Mouse (Mus musculus): ENCODE results near the gene Trim69.

The Trim69 gene

DNA sequence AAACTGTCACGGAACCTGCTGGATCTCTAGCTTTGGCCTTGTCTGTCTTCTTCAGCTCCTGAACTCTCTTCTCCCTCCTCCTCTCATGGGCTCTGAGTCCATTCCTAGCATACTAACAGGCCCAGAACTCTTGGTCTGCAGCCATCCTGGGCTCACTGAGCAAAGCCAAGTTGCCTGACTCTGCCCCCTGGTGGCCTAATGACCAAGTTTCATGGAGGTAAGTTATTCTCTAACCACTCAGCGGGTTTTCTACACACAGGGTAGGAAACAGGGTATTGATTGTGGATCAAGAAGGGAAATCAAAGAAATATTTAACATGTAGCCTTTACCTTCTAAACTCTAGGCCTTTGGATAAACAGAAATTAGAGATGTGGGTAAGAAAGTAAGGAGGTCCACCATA lies at the start of gene Trim69:
Gene Trim69 (plus strand): TSS at position 21 of the 400 bp plus-strand sequence.
- peak; percentile 71 to 82 for DNase-seq (ENCODE audit: low spot score in 2 of 2)

DNA sequence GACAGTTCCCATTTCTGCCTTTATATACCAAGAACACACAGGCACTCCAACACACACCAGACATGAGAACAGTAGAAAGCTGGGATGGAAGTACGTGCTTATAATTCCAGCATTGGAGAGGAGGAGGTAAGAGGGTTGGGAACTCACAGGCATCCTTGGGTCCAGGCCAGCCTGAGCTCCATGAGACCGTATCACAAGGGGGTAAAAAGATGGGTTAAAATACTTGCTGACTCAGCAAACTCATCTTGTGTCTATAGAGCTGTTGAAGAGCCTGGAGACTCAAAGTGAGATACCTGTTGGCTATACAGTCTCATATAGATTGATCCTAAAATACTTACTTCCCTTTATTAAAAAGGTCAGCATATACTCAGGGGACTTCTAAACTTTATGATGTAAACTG lies 43.6 kb upstream of the Trim69 start:
- no peak for DNase-seq (ENCODE audit: low spot score in 2 of 2)

DNA sequence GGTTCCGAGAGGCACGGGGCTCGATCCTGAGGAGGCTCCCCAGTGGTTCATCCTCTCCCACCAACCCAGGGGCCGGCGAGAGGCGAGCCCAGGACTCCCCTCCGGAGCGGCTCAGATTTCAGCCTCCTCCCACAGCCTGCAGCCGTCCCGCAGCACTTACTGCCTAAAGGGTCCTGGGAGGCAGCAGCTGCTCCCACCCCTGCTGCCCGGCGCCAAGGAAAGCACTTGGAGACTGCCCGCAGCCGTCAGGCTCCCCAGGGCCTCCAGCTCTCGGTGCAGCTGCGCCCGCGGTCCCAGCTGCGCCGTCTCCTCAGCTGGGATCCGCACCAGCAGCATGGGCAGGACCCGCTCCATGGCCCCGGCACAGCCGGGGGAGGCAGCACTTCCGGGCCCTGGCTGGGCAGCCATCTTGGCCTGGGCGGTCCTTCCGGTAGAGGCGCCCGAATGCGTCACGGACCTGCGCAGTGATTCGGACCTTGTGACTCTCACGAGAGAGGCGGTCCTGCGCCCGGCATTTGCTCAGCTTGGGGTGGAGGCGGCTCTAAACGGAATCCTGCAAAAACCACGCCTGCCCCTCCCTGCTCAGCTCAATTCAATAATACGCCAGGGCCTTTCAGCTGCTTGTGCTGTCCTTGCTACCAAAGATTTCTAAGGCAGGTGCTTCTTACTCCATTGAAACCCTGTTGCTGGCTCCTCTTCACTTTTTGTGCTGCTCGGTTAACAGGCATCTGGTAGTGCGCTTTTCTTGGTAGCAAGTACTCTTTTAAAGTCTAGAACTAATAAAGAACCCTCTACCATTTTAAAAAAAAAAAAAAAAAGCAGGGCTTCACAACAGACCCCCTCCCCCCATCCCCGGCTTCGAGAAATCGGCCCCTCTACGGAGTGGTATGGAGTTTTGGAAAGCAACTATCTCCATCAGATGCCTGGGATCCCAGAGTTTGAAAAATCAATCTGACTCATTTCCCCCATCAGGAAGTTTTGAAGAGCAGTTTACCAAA lies 42.2 kb upstream of the Trim69 start, which contains the start of gene Spg11:
Gene Spg11 (minus strand): TSS at position 426 of the 998 bp plus-strand sequence.
- DNase-seq (ENCODE audit: low spot score in 2 of 2): peak; percentile 98 to 99

DNA sequence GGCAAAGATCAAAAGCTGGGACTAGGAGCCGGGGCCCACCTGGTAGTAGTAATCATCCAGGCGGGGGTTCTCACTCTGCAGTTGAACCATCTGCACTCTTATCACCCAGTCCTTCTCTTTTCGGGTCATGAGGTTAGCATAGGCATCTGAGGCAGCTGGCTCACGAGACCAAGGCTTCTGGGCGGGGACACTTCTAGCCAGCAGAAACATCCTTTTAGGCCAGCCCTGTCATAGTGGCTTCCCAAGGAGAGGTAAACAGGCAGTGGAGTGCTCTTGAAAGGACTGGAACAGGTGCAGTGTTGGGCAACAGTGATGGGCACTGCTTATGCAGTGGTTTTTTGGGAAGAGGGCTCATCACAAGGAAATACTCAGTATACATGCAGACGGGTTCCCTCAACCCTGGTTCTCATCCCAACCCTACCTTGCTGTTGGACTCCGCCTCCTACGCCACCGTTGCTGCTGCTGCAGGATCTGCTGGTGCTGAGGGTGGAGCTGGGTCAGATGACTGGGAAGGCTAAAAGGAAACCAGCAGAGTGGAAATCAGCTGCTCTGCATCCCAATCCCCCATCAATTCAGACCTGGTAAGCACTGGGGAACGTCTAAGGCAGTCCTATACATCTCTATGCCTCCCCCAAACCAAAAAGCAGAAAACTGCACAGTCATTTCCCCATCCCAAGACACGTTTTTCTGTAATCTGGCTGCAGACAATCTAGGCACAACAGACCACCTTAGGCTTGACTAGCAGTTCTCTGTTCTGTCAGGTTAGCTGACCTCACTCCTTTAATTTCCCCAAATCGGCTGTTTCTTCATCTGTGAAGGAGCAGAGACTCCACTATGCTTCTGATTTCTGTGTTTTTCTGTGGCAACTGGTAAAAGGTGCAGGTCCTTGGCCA lies 34.6 kb upstream of the Trim69 start:
- DNase-seq (ENCODE audit: low spot score in 2 of 2): no peak

DNA sequence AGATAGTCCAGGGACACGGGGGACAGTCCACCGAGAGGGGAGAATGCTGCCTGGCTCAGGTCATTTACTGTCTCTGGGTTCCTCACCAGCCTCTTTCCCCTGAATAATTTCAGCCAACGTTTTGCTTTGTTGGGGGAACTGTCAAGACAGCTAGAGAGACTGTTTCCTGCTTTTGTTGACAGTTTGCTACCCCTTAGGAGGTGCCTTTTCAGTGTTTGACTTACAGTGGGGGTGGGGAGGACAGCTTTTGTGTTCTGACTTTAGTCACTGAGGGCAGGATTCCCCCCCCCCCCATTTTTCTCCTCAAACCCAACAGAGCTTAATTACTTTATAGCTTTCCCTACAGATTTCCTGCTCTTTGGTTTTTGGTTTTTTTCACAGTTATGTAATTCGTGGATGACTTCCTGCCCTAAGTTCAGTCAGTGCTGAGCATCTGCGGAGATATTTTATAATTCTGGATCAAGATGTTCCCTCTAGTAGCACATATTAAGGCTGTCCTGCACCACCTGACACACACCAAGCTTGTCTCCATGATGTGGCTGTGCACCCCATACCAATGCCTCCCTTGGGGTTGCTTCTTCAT lies 33.6 kb upstream of the Trim69 start:
- no peak for DNase-seq (ENCODE audit: low spot score in 2 of 2)

DNA sequence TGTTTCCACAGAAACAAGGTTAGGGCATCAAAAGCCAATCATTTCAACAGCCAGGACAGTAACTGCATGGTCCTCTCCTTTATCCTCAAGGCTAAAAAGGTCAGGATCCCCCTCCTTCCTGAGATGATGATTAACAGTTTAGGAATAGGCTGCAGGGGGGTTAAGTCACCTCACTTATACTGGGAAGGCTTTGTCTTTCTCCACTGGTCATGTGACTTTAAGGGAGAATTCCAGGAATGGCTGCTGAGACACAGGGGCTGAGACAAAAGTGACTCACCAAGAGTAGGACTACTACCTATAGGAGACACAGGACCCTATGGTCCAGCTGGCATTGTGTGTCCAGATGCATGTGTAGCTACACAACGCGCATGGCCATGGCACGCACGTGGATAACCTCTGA lies 32.9 kb upstream of the Trim69 start:
- no peak for DNase-seq (ENCODE audit: low spot score in 2 of 2)

DNA sequence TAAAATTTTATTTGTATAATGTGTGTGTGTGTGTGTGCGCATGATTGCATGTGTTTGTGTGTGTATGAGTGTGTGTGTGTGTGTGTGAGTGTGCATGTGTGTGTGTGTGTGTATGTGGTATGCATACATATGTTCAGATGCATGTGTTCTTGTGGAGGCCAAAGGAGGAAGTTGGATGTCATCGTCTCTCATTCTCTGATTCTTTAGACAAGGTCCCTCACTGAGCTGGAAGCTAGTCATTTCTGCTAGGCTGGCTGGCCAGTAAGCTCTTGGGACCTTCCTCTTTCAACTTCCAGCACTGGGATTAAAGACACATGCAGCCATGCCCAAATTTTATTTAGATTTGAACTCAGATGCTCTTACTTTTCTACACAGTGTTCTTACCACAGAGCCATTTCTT lies 28.4 kb upstream of the Trim69 start:
- DNase-seq (ENCODE audit: low spot score in 2 of 2): no peak

DNA sequence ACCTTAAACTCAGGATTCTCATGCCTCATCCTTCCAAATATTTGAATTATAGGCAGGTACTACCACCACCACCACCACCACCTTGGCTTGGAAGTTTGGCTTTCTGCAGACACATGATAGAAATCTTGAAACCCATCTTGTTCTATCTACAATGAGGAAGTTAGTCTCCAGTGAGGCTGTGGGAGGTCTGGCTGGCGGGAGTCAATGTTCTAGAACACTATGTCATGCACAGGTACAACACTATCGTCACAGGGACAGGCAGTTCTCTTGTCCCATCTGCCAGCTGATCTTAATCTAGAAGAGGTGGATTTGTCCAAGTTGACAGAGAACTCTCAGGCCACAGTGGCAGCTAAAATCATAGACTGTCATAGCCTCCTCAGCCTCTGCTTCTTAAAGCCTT lies 27.9 kb upstream of the Trim69 start:
- DNase-seq (ENCODE audit: low spot score in 2 of 2): no peak

DNA sequence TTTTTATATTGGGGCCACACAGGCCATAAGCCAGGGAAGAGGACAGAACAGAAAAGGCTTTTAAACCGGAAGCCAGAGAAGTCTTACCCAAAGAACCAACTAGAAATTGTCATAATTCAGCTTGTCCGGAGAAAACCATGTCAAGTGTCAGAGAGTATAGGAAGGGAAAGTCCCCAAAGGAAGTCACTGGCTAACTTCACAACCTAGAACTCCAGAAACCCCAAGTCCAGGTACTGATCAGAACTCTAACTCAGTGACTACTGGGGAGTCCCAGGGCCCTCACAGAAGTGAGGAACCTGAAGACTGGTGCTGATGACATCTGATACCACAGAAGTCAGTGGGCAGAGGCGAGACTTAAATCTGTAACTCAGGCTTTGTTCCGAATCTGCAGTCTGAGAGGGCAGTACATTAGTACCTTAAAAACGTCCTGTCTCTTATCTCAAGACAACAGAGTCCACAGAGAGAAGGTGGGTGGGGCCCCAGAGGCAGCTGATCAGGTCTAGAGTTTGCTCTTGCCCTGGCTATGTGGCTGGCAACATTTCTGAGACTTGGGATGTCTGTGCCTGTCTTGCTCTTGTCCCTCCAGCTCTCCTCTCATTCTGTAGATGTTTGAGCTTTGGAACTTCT lies 22.5 kb upstream of the Trim69 start:
- no peak for DNase-seq (ENCODE audit: low spot score in 2 of 2)

DNA sequence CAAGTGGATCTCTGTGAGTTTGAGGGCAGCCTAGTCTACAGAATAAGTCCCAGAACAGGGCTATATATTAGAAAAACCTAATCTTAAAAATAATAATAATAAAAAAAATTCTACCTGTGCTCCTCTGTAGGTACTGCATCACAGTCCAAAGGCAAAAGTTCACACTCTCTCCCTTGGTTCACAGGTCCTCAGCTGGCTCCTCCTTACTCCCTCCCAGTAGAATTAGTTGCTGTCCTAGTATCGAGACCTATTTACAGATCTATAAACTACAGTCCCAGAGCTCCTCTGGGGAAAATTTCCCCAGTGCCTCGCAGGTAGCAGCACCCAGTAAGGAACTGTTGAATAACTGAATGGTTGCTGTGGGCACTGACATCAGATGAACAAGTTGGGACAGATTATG lies 19.7 kb upstream of the Trim69 start:
- DNase-seq (ENCODE audit: low spot score in 2 of 2): no peak

DNA sequence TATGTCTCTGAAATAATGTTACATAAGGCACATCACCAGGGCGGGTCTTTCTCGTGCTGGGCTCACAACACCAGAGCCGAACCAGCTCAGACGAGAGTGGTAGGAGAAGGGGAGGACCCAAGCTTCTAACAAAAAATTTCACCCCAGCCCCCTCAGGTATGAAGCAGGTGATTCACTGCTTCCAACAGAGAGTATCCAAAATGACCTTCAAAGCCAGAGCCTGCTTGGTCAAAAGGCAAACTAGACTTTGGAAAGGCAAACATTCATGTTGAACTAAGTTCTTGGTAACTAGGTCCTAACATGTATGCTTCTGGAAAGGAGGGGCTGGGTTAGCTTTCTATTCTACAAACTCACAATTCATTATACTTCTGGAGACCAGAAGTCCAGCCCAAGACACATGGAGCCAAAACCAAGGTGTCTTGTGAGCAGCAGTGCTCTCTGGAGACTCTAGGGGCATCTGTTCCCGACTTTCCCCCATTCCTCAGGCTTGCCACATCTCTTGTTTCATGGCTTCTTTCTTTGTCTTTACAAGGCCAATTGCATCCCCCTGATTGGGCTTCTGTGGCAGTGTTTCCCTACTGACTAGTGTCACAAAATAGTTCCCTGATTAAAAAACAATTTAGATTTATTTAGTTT lies 19.1 kb upstream of the Trim69 start:
- no peak for DNase-seq (ENCODE audit: low spot score in 2 of 2)

DNA sequence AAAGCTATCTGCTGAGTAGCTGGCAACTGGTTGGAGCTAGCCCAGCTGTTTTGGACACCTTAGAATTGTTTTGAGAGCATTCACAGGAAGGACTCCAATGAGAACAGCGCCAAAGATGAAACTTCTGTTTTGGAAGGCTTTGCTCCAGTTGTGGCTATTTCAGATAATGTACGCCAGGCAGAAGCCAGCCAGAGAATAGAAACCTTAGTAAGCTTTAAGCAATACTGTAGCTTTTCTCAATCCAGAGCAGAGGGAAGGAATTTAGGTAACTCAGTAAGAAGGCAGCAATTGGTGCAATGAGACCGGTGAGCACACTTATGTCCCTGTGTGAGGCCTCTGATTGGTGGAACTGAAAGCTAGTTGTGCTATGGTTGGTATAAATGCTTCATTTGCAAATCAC lies 17.4 kb upstream of the Trim69 start:
- no peak for DNase-seq (ENCODE audit: low spot score in 2 of 2)

DNA sequence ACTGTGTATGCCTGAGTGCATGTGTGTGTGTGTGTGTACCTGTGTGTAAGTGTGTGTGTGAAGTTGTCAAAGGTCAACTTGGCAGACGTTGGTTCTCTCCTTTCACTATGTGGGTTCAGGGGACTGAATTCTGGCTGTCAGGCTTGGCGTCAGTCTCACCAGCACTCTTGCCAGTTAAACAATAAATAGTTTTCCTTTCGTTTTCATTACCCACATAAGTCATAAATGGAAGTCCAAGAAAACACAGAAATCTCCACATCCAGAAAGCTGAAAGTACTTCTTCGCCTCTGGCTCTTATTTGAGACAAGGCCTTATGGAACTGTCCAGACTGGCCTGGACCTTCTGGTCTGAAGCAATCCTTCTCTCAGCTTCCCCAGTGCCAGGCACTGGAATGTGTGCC lies 14.7 kb upstream of the Trim69 start:
- no peak for DNase-seq (ENCODE audit: low spot score in 2 of 2)

DNA sequence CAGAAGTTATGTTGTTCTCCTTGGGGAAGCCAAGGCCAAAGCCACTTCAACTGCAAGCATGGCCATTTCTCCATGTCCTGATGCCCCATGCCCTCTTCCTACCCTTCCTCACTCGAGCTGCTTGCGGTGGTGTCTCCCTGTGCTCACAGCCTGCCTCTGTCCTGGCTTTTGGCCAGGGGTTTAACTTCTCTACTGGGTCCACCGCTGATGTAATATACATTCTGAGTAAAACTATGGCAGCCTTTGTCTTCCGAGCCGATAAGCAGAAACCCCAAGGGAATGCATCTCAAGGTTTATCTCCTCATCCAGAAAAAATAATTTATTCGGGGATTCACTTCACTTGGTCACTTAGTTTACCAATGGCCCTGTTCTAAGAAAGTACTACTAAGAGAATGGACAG lies 13.8 kb upstream of the Trim69 start:
- DNase-seq (ENCODE audit: low spot score in 2 of 2): peak; percentile 42 to 47

DNA sequence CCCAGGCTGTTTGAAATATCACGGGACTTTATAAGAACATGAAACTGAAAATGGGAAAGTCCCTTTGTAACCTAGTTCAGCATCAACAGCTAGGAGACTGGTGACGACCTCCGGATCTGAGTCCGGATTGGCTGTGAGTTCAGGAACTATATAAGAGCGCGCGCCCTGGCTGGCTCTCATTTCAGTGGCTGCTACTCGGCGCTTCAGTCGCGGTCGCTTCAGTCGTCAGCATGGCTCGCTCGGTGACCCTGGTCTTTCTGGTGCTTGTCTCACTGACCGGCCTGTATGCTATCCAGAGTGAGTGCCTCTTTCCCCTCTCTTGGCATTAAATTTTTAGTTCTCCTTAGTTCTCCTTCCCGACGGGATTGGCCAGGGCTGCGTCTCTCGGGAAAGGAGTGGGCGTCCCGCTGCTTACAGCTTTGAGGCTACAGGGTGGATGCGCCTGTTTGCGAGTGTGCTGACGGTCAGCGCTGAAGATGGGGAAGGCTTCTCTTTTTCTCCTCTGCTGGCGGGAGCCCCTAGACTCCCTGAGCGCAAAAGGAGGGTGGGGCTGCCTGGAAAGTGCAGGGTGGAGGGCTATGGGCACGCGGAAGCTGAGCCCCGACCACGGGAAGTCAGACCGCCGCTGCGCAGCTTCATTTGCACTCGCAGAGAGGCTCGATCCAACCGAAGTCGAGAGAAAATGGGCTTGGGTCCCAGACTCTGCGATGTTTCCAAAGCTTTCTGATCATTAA lies 12.8 kb upstream of the Trim69 start, which contains the start of gene B2m:
Gene B2m (plus strand): TSS at position 179 of the 734 bp plus-strand sequence.
- peak; percentile 95 for DNase-seq (ENCODE audit: low spot score in 2 of 2)

DNA sequence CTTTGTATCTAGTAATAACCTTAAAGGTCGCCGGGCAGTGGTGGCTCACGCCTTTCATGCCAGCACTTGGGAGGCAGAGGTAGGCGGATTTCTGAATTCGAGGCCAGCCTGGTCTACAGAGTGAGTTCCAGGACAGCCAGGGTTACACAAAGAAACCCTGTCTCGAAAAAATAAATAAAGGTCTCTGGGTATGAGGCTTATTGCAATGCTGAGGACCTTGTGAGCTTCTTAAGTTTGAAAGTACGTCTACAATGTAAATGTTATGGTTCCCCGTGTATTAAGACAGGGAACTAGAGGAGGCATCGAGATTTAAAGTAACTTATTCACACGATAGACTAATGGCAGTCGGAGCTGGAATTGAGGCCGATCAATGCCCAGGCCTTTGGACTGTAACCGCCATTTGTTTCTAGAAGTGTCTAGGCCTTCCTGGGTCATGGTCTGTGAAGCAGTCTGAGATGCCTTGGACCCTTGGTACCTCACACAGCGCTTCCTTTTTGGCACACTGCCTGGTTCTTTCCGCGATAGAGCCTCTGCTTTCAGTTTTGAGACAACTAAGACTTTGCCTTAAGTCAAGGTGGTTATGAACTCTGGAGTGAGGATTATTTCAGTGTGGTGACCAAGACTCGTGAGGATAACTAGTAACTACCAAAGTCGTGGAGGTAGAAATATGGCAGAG lies 12.1 kb upstream of the Trim69 start:
- DNase-seq (ENCODE audit: low spot score in 2 of 2): peak; percentile 59 to 60

DNA sequence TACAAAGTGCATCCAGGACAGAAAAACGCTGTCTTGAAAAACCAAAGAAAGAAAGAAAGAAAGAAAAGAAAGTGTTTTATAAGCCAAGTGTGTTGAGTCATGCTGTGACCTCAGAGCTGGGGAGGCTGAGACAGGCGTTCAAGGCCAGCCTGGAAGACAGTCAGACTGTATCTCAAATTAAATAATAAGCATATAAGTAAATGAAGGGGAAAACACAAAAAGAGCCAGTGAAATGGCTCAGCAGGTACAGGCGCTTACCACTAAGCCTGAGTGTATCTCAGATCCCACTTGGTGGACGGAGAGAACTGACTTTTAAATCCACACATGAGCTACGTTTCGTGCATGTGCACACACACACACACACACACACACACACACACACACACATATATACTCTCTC lies 11.2 kb upstream of the Trim69 start:
- DNase-seq (ENCODE audit: low spot score in 2 of 2): no peak

DNA sequence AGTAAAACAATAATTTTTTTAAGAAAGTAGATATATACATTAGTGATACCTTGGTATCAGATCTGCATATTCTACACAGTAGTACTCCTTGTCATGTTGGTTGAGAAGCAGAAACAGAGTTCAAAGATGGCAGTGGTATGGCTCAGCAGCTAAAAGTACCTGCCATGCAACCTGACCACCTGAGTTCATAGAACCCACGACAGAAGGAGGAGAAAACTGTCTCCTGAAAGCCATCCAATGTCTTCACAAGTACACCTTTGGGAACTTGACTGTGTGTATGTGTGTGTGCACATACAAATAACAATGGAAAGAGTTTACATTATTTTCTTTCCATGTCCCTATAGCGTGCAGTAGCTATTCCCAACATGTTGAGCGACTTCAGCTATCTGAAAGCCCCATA lies 10.8 kb upstream of the Trim69 start:
- no peak for DNase-seq (ENCODE audit: low spot score in 2 of 2)

DNA sequence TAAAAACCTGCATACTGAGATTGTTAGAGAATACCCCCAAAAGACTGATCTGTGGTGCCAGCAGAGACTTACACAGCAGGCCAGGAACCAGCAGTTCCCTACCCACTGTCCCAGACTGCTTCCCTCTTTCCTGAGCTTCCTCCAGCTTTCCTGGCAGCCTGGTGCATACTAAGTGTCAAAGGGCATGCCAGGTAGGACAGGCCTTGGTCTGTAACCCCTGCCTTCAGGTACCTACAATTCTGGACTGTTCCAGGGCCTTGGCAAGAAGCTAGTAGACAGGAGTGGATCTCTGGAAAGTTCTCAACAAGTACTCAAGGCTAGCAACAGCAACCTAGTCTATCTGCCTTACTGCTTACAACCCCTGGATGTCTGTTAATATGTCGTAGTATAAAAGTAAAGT lies 9.3 kb upstream of the Trim69 start:
- DNase-seq (ENCODE audit: low spot score in 2 of 2): no peak

DNA sequence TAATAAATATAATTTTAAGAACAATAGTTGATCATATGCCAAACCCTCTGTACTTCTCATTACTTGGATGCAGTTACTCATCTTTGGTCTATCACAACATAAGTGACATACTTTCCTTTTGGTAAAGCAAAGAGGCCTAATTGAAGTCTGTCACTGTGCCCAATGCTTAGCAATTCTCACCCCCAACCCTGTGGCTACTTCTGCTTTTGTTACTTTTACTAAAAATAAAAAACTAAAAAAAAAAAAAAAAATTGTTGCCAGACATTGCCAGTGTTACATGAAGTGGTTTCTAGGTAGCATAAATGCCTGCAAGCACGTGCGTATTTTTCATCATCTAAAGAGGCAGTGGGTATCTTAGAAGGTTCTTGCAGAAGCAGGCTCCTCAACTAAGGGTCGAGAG lies 7.7 kb upstream of the Trim69 start:
- no peak for DNase-seq (ENCODE audit: low spot score in 2 of 2)

Measured in right cerebral cortex, postnatal 10 days (tissue).